Mouse (Mus musculus): Measurements from ENCODE around the gene Krtcap3. TPM values are rescaled to one million over a fixed set of nuclear protein-coding genes. Genes with fewer than 3 reads are reported as not detected.
"Not testable (repeated sequence)": the region's sequence is repeated elsewhere in the genome, so short reads cannot be mapped to it uniquely, and the experiment has no call there.

Gene Krtcap3
- polyA plus RNA-seq (2021) = 8.6 TPM

DNA sequence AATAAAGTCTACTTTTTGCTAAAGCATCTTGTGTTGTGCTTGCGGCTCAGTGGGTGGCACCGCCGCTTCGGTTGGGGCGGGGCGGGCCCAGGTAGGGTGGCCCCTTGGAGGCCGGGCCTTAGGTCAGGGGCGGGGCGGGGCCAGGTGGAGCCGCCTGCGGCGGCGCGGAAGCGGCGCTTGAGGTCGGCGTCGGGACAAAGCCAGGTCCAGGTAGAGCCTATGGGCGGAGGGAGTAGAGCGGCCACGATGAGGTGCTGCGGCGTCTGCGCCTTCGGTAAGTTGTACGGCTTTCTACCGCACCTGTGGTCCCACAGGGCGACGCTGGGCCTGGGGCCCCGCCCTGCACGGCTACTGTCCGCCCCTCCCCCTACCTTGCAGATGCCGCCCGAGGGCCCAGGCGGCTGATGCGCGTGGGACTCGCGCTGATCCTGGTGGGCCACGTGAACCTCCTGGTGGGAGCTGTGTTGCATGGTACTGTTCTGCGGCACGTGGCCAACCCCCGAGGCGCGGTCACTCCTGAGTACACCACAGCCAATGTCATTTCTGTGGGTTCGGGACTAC, at the start of gene Krtcap3:
TSS of gene Krtcap3 (plus strand) at position 151 of the 561 bp plus-strand sequence.
- no peaks in the 10 kb centered on the region for H3K27me3 ChIP-seq
- POLR2A ChIA-PET = no interaction called here
- TF ChIP-seq CTCF (IDR thresholded peaks at IDR 0.05) = no peak
- DNase-seq (ENCODE audit: low read depth, low spot score) (no peak), ATAC-seq (no peak)
- in situ Hi-C loops (cut with MboI; ENCODE audit: low pct_unique_long_range_greater_than_20kb) = loop anchor here (10.0 kb wide), 1 partner anchor 73 kb away; no protein-coding TSS in a partner anchor
- CTCF ChIA-PET = interaction anchor here (0.6 kb wide), 1 partner anchor 10 kb away, joined by 3 read pairs; no protein-coding TSS in a partner anchor

DNA sequence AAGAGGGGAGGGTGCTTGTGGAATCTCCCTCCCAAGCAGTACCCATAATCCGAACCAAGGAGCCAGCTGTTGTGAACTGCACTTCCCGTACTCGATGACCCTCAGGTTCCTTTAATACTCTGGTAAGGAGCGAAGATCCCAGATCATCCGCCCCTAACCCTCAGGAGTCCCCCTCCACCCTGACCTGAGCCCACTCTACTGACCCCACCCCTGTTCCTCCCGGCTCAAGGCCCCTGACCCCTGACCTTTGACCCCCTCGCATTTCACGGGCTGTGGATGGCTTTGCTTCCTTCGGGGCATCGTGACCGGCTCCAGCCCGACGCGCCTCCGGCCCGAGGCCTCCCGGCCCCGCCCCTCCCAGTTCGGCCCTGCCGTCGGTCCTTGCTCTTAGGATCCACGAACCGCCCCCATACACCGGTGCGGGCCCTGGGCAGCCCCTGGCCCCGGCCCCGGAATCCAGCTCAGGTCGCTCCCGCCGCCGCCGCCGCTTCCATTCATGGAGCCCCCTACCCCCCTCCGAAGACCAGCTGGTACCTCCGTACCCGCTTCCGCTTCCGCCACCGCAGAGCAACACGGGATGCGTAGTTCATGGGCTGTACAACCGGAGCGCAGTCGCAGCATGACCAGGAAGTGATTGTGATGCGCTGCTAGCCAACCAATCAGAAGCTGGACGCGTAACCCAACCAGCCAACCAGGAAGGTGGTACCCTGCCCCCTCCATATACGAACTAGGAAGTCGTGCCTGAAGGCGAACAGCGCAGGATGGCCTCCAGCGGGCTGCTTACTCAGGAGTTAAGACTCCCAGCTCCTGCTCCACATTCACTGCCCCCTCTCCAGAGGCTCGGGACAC, 49.5 kb upstream of the Krtcap3 start, which contains the start of gene Zfp513:
TSS of gene Zfp513 (minus strand) at position 562 of the 849 bp plus-strand sequence.
- ChIA-PET CTCF (interaction anchor here (1.0 to 1.8 kb wide), 3 partner anchors 8 to 16 kb away, joined by 3 to 5 read pairs (median 5); partner anchors contain the start of genes Eif2b4 and Snx17), POLR2A (interaction anchor here (0.5 to 3.3 kb wide), 7 partner anchors 9 to 125 kb away, joined by 3 to 14 read pairs (median 3); partner anchors contain the start of genes Eif2b4, Gm29609, Gm9970 and Gtf3c2)
- ATAC-seq = peak; percentile 88
- DNase-seq (ENCODE audit: low read depth, low spot score) = peak; percentile 99
- in situ Hi-C loops (cut with MboI; ENCODE audit: low pct_unique_long_range_greater_than_20kb) = no loop called here
- no peaks in the 10 kb centered on the region for H3K27me3 ChIP-seq
- no peak for TF ChIP-seq CTCF (IDR thresholded peaks at IDR 0.05)

DNA sequence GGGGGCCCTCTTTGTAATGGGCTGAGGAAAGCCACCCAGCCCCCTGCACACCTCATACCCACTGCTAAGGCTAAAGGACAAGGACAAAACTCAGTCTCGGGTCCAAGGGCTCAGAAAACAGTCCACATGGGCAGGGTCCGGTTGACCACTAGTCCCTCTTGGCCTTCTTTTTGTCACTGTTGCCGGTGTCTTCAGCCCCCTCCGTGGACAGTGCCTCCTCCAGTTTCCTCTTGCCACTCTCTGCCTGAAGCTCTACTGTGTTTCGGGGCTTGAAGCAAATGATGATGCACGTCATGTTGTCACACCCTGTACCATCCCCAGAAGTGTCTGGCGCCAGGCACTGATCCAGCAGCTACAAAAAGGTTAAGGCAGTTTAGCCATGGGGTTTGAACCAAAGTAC, 48.6 kb upstream of the Krtcap3 start:
- in situ Hi-C loops (cut with MboI; ENCODE audit: low pct_unique_long_range_greater_than_20kb) = no loop called here
- POLR2A ChIA-PET = interaction anchor here (1.4 to 2.3 kb wide), 2 partner anchors 10 to 38 kb away, joined by 6 to 14 read pairs; partner anchors contain the start of genes Eif2b4, Gm9970, Nrbp1 and Snx17
- DNase-seq (ENCODE audit: low read depth, low spot score) (no peak), ATAC-seq (no peak)
- no peaks in the 10 kb centered on the region for H3K27me3 ChIP-seq
- CTCF ChIA-PET = interaction anchor here (0.6 to 1.8 kb wide), 4 partner anchors 9 to 72 kb away, joined by 3 to 5 read pairs (median 4); partner anchors contain the start of genes Eif2b4 and Snx17
- no peak for TF ChIP-seq CTCF (IDR thresholded peaks at IDR 0.05)

DNA sequence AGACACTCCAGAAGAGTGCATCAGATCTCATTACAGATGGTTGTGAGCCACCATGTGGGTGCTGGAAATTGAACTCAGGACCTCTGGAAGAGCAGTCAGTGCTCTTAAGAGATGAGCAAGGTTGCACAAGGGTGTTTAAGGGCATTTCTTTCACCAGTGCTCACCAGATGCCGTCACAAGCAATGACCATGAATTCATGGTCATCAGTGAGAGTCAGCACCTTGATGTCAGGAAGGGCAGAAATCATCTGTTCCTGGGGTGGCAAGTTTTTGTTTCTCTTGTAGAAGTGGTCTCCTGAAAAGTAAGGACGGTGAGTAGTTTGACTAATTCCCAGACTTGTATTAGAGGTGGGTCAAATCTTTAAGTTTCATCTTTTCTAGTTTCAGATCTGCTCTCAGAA, 47.6 kb upstream of the Krtcap3 start:
- POLR2A ChIA-PET = no interaction called here
- CTCF ChIA-PET = interaction anchor here (0.9 kb wide), 2 partner anchors 12 kb away, joined by 3 read pairs; no protein-coding TSS in a partner anchor
- no peak for TF ChIP-seq CTCF (IDR thresholded peaks at IDR 0.05)
- H3K27me3 ChIP-seq = no peaks in the 10 kb centered on the region
- no peak for ATAC-seq
- no peak for DNase-seq (ENCODE audit: low read depth, low spot score)
- in situ Hi-C loops (cut with MboI; ENCODE audit: low pct_unique_long_range_greater_than_20kb) = no loop called here

DNA sequence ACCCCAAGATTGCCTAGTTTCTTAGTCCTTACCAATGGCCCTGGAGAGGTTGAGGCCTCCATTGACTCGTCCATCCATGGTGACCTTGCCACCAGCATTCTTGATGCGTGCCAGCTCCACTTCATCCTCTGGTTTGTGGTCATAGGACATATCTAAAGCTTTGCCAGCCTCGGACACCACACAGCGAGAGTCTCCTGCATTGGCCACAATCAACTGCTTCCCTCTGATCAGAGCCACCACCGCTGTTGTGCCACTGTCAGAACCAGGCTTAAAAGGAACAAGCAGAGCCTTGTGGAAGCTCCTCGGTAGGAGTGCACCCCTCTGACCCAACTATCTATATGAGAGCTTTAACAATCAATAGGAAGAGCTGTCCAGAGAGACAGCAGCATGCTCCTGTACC, 47.1 kb upstream of the Krtcap3 start:
- no peaks in the 10 kb centered on the region for H3K27me3 ChIP-seq
- DNase-seq (ENCODE audit: low read depth, low spot score) (no peak), ATAC-seq (no peak)
- ChIA-PET CTCF (interaction anchor here (0.9 kb wide), 1 partner anchor 12 kb away, joined by 3 read pairs; no protein-coding TSS in a partner anchor), POLR2A (no interaction called here)
- in situ Hi-C loops (cut with MboI; ENCODE audit: low pct_unique_long_range_greater_than_20kb) = no loop called here
- TF ChIP-seq CTCF (IDR thresholded peaks at IDR 0.05) = no peak

DNA sequence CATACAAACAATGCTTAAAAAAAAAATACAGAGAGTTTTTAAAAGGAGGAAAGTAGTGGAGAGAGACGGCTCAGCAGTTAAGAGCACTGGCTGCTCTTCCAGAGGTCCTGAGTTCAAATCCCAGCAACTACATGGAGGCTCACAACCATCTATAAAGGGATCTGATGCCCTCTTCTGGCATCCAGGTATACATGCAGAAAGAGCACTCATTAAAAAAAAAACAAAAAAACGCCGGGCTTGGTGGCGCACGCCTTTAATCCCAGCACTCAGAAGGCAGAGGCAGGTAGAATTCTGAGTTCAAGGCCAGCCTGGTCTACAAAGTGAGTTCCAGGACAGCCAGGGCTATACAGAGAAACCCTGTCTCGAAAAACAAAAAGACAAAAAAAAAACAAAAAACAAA, 34.9 kb upstream of the Krtcap3 start:
- CTCF ChIA-PET = interaction anchor here (0.9 to 1.2 kb wide), 2 partner anchors 12 to 14 kb away, joined by 3 read pairs; partner anchors contain the start of gene Zfp513
- TF ChIP-seq CTCF (IDR thresholded peaks at IDR 0.05) = peak; percentile 35
- ATAC-seq; POLR2A ChIA-PET; DNase-seq (ENCODE audit: low read depth, low spot score); H3K27me3 ChIP-seq: not testable (repeated sequence)
- in situ Hi-C loops (cut with MboI; ENCODE audit: low pct_unique_long_range_greater_than_20kb) = loop anchor here (10.0 kb wide), 1 partner anchor 108 kb away; no protein-coding TSS in a partner anchor

DNA sequence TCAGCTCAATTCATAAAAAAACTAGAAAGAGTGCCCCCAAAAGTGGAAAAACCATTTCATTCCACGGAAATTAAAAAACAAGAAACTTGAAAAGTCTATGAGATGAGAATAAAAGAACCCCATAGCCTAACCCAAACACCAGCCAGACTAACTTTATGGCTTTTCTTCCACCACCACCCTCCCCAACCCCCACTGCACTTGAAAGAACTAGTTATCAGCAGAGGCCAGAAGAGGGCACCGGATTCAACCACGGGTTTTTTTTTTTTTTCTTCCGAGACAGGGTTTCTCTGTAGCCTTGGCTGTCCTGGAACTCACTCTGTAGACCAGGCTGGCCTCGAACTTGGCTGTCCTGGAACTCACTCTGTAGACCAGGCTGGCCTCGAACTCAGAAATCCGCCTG, 33.2 kb upstream of the Krtcap3 start:
- peak; percentile 37 for TF ChIP-seq CTCF (IDR thresholded peaks at IDR 0.05)
- CTCF ChIA-PET = interaction anchor here (1.0 to 2.1 kb wide), 5 partner anchors 16 to 110 kb away, joined by 3 to 6 read pairs (median 4); no protein-coding TSS in a partner anchor
- POLR2A ChIA-PET = interaction anchor here (0.9 to 1.4 kb wide), 2 partner anchors 8 to 25 kb away, joined by 4 to 5 read pairs; partner anchors contain the start of genes Eif2b4 and Snx17
- in situ Hi-C loops (cut with MboI; ENCODE audit: low pct_unique_long_range_greater_than_20kb) = loop anchor here (10.0 kb wide), 1 partner anchor 107 kb away; no protein-coding TSS in a partner anchor
- ATAC-seq (no peak), DNase-seq (ENCODE audit: low read depth, low spot score) (no peak)
- no peaks in the 10 kb centered on the region for H3K27me3 ChIP-seq

DNA sequence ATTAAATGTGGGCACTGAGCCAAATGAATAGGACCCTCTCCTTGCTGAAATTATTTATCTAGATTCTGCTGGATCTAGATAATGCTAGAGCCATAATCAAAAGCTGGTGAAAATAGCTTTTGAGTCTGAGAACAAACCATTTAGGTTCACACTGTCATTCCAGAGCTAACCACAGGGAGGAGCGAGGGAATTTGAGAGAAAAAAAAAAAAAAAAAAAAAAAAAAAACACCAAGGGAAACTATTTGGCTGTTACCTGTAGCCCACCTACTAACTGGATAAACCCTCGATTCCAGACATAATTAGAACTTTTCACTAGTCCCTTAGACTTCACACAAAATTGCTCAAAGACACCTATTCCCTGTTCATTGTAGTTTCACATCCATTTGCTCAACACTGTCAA, 32.4 kb upstream of the Krtcap3 start:
- TF ChIP-seq CTCF (IDR thresholded peaks at IDR 0.05) = peak; percentile 9
- POLR2A ChIA-PET = interaction anchor here (0.9 to 1.4 kb wide), 2 partner anchors 9 to 26 kb away, joined by 4 to 5 read pairs; partner anchors contain the start of genes Eif2b4 and Snx17
- in situ Hi-C loops (cut with MboI; ENCODE audit: low pct_unique_long_range_greater_than_20kb) = loop anchor here (10.0 kb wide), 1 partner anchor 106 kb away; no protein-coding TSS in a partner anchor
- CTCF ChIA-PET = interaction anchor here (1.0 to 2.1 kb wide), 6 partner anchors 16 to 109 kb away, joined by 3 to 6 read pairs (median 4); no protein-coding TSS in a partner anchor
- no peaks in the 10 kb centered on the region for H3K27me3 ChIP-seq
- no peak for DNase-seq (ENCODE audit: low read depth, low spot score)
- no peak for ATAC-seq

DNA sequence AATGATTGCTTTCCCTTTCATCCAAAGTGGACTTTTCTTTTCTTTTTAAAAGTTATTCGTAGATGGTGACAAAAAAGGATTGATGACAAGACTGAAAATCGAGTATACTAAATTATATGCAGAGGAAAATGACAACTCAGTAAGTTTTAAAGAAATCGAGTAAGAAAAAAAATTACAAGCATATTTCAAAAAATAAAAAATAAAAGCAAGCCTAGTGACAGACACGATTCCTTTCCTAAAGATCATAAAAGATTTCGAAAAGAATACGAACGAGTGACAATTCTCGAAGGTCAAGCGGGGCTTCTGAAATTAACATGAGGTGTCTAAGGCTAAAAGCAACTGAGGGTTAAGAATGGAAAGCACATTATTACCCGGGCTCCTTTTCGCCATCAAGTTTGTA, 32.0 kb upstream of the Krtcap3 start:
- ATAC-seq (no peak), DNase-seq (ENCODE audit: low read depth, low spot score) (no peak)
- no peak for TF ChIP-seq CTCF (IDR thresholded peaks at IDR 0.05)
- POLR2A ChIA-PET = no interaction called here
- H3K27me3 ChIP-seq = no peaks in the 10 kb centered on the region
- in situ Hi-C loops (cut with MboI; ENCODE audit: low pct_unique_long_range_greater_than_20kb) = loop anchor here (10.0 kb wide), 1 partner anchor 105 kb away; no protein-coding TSS in a partner anchor
- CTCF ChIA-PET = interaction anchor here (1.0 to 1.4 kb wide), 4 partner anchors 22 to 109 kb away, joined by 3 to 6 read pairs (median 3); no protein-coding TSS in a partner anchor

Data from Patski (cell line).